15 mouse cellular contexts compared by ENCODE assay signal in the genomic region with DNA sequence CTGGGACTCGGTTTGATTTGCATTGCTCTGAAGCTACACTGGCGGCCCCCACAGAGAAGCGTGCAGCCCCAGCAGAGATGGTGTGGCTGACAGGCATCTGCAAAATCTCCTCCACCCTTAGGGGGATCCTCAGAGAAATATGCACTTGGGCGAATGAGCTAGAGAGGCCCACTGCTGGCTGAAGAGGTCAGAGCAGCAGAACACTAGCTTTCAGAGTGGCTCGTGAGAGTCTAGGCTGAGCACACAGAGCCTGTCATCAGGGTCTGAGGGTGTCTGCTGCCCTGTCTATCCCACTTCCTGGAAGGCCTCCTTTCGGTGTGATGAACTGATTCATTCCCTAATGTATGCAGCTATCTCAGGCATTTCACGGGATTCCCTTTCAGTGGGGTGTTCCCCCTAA.
DNase-seq lines count a peak whose midpoint lies in the region; ATAC-seq and TF ChIP-seq lines count a peak whose summit lies in the region.
"Had no signal": no experiment of that assay in that cellular context is flagged by ENCODE, and none has a peak within 500 bp of the region (broad histone marks: within the 10 kb centered on the region; RNA-seq: fewer than 3 reads in every experiment).

No protein-coding gene starts in this region.

- H3K4me1 ChIP-seq in forebrain, embryonic 12.5 days, result peaks cover 33% of the 10 kb centered on the region
- H3K4me1 ChIP-seq in forebrain, embryonic 13.5 days, result peaks cover 43% of the 10 kb centered on the region
- peaks cover 10% of the 10 kb centered on the region for H3K4me1 ChIP-seq in lung, embryonic 16.5 days (replicated peaks; ENCODE audit: control insufficient read depth, insufficient read depth, low read length)
- no peaks in the 10 kb centered on the region for H3K4me1 ChIP-seq in lung, adult 2 months (ENCODE audit: control insufficient read depth, insufficient read depth, low read length)
- H3K4me1 ChIP-seq in intestine, postnatal 0 days (replicated peaks; ENCODE audit: control insufficient read depth, insufficient read depth, low read length), result no peaks in the 10 kb centered on the region

- H3K4me2 ChIP-seq in forebrain, embryonic 12.5 days, result no peak overlapping the region
- no peak overlapping the region for H3K4me2 ChIP-seq in forebrain, embryonic 13.5 days
- H3K4me2 ChIP-seq in lung, embryonic 16.5 days (ENCODE audit: low read depth, low read length), result no peak overlapping the region
- no peak overlapping the region for H3K4me2 ChIP-seq in intestine, postnatal 0 days (replicated peaks; ENCODE audit: low read depth)
- H3K4me2 ChIP-seq: lung, embryonic 15.5 days had no signal

- peaks cover 9% of the 10 kb centered on the region; the same call in 1 of the 2 replicates for H3K27me3 ChIP-seq in forebrain, embryonic 12.5 days
- H3K27me3 ChIP-seq in forebrain, embryonic 13.5 days, result no peaks in the 10 kb centered on the region
- no peaks in the 10 kb centered on the region for H3K27me3 ChIP-seq in lung, embryonic 16.5 days (ENCODE audit: control insufficient read depth, insufficient read depth, low read depth, low read length)
- no peaks in the 10 kb centered on the region for H3K27me3 ChIP-seq in intestine, postnatal 0 days (replicated peaks; ENCODE audit: control insufficient read depth, insufficient read depth, low read length)
- H3K27me3 ChIP-seq: lung, embryonic 15.5 days had no signal

- no peak for ATAC-seq in forebrain, embryonic 12.5 days (ENCODE audit: low FRiP score)
- no peak for ATAC-seq in forebrain, embryonic 13.5 days
- peak; percentile 57 for ATAC-seq in lung, embryonic 16.5 days (ENCODE audit: low read depth)
- no peak for ATAC-seq in intestine, postnatal 0 days
- ATAC-seq: inflammation-experienced regulatory T-cells, adult 6 months had no signal

- no peaks in the 10 kb centered on the region for H3K36me3 ChIP-seq in forebrain, embryonic 12.5 days (replicated peaks)
- H3K36me3 ChIP-seq in forebrain, embryonic 13.5 days (ENCODE audit: poor library complexity, severe bottlenecking), result no peaks in the 10 kb centered on the region
- H3K36me3 ChIP-seq in lung, embryonic 16.5 days (ENCODE audit: control insufficient read depth, insufficient read depth, low read length), result no peaks in the 10 kb centered on the region
- H3K36me3 ChIP-seq in intestine, postnatal 0 days (ENCODE audit: control insufficient read depth, insufficient read depth), result no peaks in the 10 kb centered on the region
- H3K36me3 ChIP-seq: G1E; lung, embryonic 15.5 days had no signal

- peak overlapping the region; percentile 2; the same call in 1 of the 2 replicates for H3K27ac ChIP-seq in forebrain, embryonic 12.5 days
- H3K27ac ChIP-seq in forebrain, embryonic 13.5 days, result no peak overlapping the region
- H3K27ac ChIP-seq in lung, embryonic 16.5 days (ENCODE audit: low read length), result no peak overlapping the region
- H3K27ac ChIP-seq in intestine, postnatal 0 days (ENCODE audit: low read depth, low read length), result no peak overlapping the region
- H3K27ac ChIP-seq: left cerebral cortex, adult 2 months; lung, embryonic 15.5 days had no signal

- H3K9me3 ChIP-seq in forebrain, embryonic 12.5 days, result no peaks in the 10 kb centered on the region
- H3K9me3 ChIP-seq in forebrain, embryonic 13.5 days (replicated peaks), result no peaks in the 10 kb centered on the region
- no peaks in the 10 kb centered on the region for H3K9me3 ChIP-seq in lung, embryonic 16.5 days (ENCODE audit: control insufficient read depth, low read length)
- no peaks in the 10 kb centered on the region for H3K9me3 ChIP-seq in intestine, postnatal 0 days (ENCODE audit: control insufficient read depth)
- H3K9me3 ChIP-seq: G1E; lung, embryonic 15.5 days had no signal

- no peak for TF ChIP-seq CTCF in lung, adult 2 months (IDR thresholded peaks at IDR 0.05; ENCODE audit: insufficient read depth, low read length)
- peak; percentile 30; the same call in 1 of the 2 replicates for TF ChIP-seq CTCF in intestine, postnatal 0 days (IDR thresholded peaks at IDR 0.05; ENCODE audit: low read depth)

- 35% methylated on average over 7 of the region's 7 CpGs for WGBS in forebrain, embryonic 12.5 days
- WGBS in forebrain, embryonic 13.5 days, result 32% methylated on average over 7 of the region's 7 CpGs
- 18% methylated on average over 7 of the region's 7 CpGs for WGBS in lung, embryonic 16.5 days
- 49% methylated on average over 7 of the region's 7 CpGs for WGBS in lung, adult 2 months
- WGBS in intestine, postnatal 0 days, result 60% methylated on average over 7 of the region's 7 CpGs

- TF ChIP-seq POLR2A in lung, adult 2 months (IDR thresholded peaks at IDR 0.05; ENCODE audit: borderline replicate concordance, extremely low read depth, low read depth, low read length), result no peak

- DNase-seq in lung, adult 2 months, result no peak
- DNase-seq in R1 (ENCODE audit: low read depth, low spot score), result peak; percentile 87
- no peak for DNase-seq in right cerebral cortex, postnatal 4 days
- no peak for DNase-seq in adrenal gland, adult 8-10 months
- DNase-seq: cerebellum, postnatal 25 days; midbrain, embryonic 14.5 days; spleen, adult 18-20 months had no signal

- H3K9ac ChIP-seq in forebrain, embryonic 12.5 days, result no peak overlapping the region
- H3K9ac ChIP-seq in forebrain, embryonic 13.5 days, result no peak overlapping the region
- H3K9ac ChIP-seq in lung, embryonic 16.5 days (ENCODE audit: low read length), result no peak overlapping the region
- no peak overlapping the region for H3K9ac ChIP-seq in intestine, postnatal 0 days (ENCODE audit: low read depth, low read length)
- H3K9ac ChIP-seq: lung, embryonic 15.5 days had no signal

- H3K4me3 ChIP-seq in forebrain, embryonic 12.5 days (replicated peaks), result no peak overlapping the region
- no peak overlapping the region for H3K4me3 ChIP-seq in forebrain, embryonic 13.5 days
- no peak overlapping the region for H3K4me3 ChIP-seq in lung, embryonic 16.5 days (ENCODE audit: low read length)
- no peak overlapping the region for H3K4me3 ChIP-seq in lung, adult 2 months (replicated peaks; ENCODE audit: extremely low read depth, low read depth, low read length)
- no peak overlapping the region for H3K4me3 ChIP-seq in intestine, postnatal 0 days (ENCODE audit: low read depth, low read length)
- H3K4me3 ChIP-seq: left cerebral cortex, adult 2 months; lung, embryonic 15.5 days had no signal
